Mouse (Mus musculus): ENCODE results near the gene Gm20388.

DNA sequence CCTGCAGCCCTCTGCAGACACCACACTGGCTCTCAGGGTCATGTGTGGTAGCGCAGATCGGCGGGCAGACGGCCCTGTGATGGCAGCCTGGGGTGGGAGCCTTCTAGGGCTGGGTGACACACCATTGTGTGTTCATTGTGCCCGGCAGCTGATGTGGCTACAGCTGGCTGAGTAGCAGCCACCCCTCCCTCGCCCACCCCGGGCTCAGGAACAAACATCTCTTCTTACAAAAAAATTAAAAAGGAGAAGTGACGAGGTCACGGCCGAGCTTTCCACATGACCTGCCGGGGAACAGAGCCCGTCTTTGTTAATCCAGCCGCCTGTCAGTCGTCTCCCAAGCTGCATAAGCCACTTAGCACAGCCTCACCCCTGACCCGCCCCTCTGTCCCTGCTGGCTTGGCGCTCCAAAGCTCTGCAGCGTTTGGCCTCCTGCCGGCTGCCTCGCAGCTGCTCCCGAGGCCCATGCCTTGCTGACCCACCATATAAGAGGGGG is 412.4 kb downstream of the Gm20388 start:
- TF ChIP-seq POLR2A (IDR thresholded peaks at IDR 0.05; ENCODE audit: borderline replicate concordance, extremely low read depth, insufficient read depth, insufficient read length, poor library complexity, severe bottlenecking), result no peak
- TF ChIP-seq CTCF (IDR thresholded peaks at IDR 0.05; ENCODE audit: borderline replicate concordance, extremely low read depth, insufficient read depth, insufficient read length), result peak; percentile 13; the same call in 1 of the 2 replicates

Measured in brain, embryonic 14.5 days (tissue).